Mouse (Mus musculus): ENCODE results near the gene Rsph3b.
A peak's percentile ranks its signal among the peaks of the same experiment; 100 is the strongest.

The Rsph3b gene

GRCm38 (mm10) chr17:6862040-6862780, 86.3 kb downstream of the Rsph3b start:
- no peak for DNase-seq

DNA sequence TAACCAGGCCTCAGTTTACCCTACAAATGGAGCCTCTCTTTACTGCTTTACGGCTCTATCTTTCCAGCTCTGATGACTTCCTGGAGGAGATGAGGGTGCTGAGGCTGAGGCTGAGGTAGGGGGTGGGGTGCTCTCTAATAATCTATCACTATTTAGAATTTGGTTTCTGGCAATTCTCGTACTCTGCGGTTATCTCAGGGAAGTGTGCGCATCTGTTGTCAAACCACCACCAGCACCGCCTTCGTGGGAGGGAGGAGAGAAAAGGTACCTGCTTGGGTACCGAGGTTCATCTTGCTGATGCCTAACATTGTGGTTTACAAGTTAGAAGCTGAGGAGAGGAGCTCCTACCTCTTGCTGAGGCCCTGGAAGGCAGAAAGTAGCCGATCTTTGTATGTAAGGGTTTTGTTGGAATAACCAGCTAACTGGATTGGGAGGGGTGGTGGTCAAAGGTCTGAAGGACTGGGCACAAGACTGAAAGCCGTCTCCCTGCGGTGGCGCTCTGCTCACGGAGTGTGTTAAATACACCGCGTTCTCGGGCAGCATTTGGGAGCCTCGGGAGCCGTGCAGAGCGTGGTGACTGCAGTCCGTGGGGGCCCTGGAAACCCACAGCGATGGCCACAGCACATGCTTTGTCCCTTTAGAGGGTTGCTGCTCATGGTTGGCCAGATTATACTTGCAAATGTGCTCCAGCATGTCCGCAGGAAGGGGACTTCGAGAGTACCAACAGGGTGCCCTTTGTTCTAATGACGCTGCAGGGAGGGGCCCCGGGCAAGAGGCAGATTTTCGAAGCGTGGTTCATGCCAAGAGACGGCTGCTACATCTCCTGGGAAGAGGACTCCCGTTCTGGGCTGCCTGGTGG, 87.1 kb downstream of the Rsph3b start:
- peak; percentile 35 for DNase-seq

- no peak for DNase-seq
Observed at GRCm38 (mm10) chr17:6860491-6860897, 88.0 kb downstream of the Rsph3b start.

DNA sequence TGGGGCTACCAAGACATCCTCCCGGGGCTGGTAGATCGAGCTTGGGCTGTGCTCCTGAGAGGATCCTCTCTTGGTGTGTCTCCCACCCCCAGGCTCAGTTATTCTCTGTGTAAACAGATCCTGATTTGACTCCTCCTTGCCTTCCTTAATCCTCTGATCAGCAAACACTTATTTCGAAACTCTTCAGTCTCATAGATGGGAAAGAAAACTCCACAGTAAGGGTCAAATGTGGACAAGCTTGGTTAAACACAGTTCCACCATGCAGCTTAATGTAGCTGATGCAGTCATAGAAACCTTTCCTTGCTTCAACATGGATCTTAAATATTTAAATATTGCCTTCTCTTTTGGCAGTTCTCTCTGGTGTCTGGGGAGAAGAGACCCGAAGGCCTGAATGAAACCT, 88.4 kb downstream of the Rsph3b start:
- DNase-seq = no peak
